Comparison of ENCODE assay signal across 13 mouse cellular contexts in genomic region chr12:89471874-89472273, GRCm38 (mm10).
"Had no signal": no experiment of that assay in that cellular context is flagged by ENCODE, and none has a peak within 500 bp of the region (broad histone marks: within the 10 kb centered on the region; RNA-seq: fewer than 3 reads in every experiment).

No protein-coding gene starts in this region.

- DNase-seq: kidney, adult 18-20 months; kidney, postnatal 10 days; kidney, postnatal 4 days; lung, adult 2 months; right cerebral cortex, postnatal 14 days; thymus, adult 18-20 months; thymus, postnatal 25 days had no signal

- H3K36me3 ChIP-seq: limb, embryonic 10.5 days; liver, embryonic 15.5 days; midbrain, embryonic 12.5 days had no signal

- H3K27ac ChIP-seq: layer of hippocampus, adult 2 months; limb, embryonic 10.5 days; liver, embryonic 15.5 days; macrophage; midbrain, embryonic 12.5 days had no signal

- H3K4me3 ChIP-seq: layer of hippocampus, adult 2 months; limb, embryonic 10.5 days; liver, embryonic 15.5 days; megakaryocyte, embryonic 14.5 days; midbrain, embryonic 12.5 days had no signal

- H3K27me3 ChIP-seq: liver, embryonic 15.5 days; megakaryocyte, embryonic 14.5 days; midbrain, embryonic 12.5 days had no signal

- H3K4me1 ChIP-seq: limb, embryonic 10.5 days; liver, embryonic 15.5 days; megakaryocyte, embryonic 14.5 days; midbrain, embryonic 12.5 days had no signal
